7 mouse cellular contexts compared by ENCODE assay signal in the genomic region with DNA sequence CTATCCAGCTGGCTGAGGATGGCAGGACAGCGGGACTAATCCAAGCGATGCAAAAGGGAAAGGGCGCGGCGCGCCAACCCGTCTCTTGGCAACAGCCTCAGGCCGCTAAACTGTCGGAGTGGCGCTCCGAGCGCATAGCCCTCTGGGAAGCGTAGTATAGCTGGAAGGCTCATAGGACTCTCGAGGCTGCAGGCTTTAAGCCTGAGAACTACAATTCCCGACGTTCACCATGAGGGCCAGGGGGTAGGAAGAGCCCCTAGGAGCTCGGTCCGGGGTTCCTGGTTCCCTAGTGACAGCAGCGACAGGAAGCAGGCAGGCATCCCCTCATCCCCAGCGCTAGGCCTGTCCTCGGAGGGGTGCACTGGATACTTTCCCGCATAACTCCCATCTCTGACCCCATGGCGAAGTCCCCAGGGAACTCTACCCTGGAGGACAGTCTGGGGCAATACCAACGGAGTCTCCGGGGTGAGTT. TPM values are rescaled to one million over a fixed set of nuclear protein-coding genes. Genes with fewer than 3 reads are reported as not detected.
DNase-seq lines count a peak whose midpoint lies in the region; ATAC-seq lines count a peak whose summit lies in the region.

A gene (plus strand): TSS at position 70 of the 472 bp plus-strand sequence.

- H3K4me3 ChIP-seq in embryonic facial prominence, embryonic 11.5 days (ENCODE audit: low read depth, low read length): peak within 1 kb of the TSS; percentile 91
- H3K4me3 ChIP-seq in limb, embryonic 11.5 days (ENCODE audit: low read depth, low read length): peak within 1 kb of the TSS; percentile 91
- peak within 1 kb of the TSS; percentile 87 for H3K4me3 ChIP-seq in midbrain, embryonic 14.5 days (replicated peaks; ENCODE audit: low read depth, low read length)

- H3K27me3 ChIP-seq in embryonic facial prominence, embryonic 11.5 days (ENCODE audit: control insufficient read depth, insufficient read depth, low read length): no peaks in the 10 kb centered on the region
- no peaks in the 10 kb centered on the region for H3K27me3 ChIP-seq in limb, embryonic 11.5 days (ENCODE audit: control insufficient read depth, insufficient read depth, low read length)
- H3K27me3 ChIP-seq in midbrain, embryonic 14.5 days (ENCODE audit: control insufficient read depth, insufficient read depth, low read length): no peaks in the 10 kb centered on the region

- H3K9ac ChIP-seq in embryonic facial prominence, embryonic 11.5 days (replicated peaks; ENCODE audit: low read length): peak within 1 kb of the TSS; percentile 96
- H3K9ac ChIP-seq in limb, embryonic 11.5 days (ENCODE audit: low read length): peak within 1 kb of the TSS; percentile 93
- H3K9ac ChIP-seq in midbrain, embryonic 14.5 days (replicated peaks; ENCODE audit: low read length): peak within 1 kb of the TSS; percentile 97

- H3K4me1 ChIP-seq in embryonic facial prominence, embryonic 11.5 days (ENCODE audit: control insufficient read depth, insufficient read depth, low read length): no peaks in the 10 kb centered on the region; the same call in 1 of the 2 replicates
- H3K4me1 ChIP-seq in limb, embryonic 11.5 days (ENCODE audit: control insufficient read depth, insufficient read depth, low read length): peaks cover 4% of the 10 kb centered on the region; the same call in 1 of the 2 replicates
- H3K4me1 ChIP-seq in midbrain, embryonic 14.5 days (ENCODE audit: control insufficient read depth, insufficient read depth, low read length): peaks cover 23% of the 10 kb centered on the region

- H3K9me3 ChIP-seq in embryonic facial prominence, embryonic 11.5 days (replicated peaks; ENCODE audit: control insufficient read depth, low read length): no peaks in the 10 kb centered on the region
- H3K9me3 ChIP-seq in limb, embryonic 11.5 days (ENCODE audit: control insufficient read depth, low read length): no peaks in the 10 kb centered on the region
- H3K9me3 ChIP-seq in midbrain, embryonic 14.5 days (ENCODE audit: control insufficient read depth, low read length): no peaks in the 10 kb centered on the region

- DNase-seq in adrenal gland, postnatal 14 days: peak; percentile 95
- peak; percentile 97 for DNase-seq in embryonic facial prominence, embryonic 11.5 days (ENCODE audit: low spot score)
- peak; percentile 100 for DNase-seq in heart, adult 11 months
- peak; percentile 90 for DNase-seq in kidney, adult 18-20 months
- DNase-seq in limb, embryonic 11.5 days (ENCODE audit: low spot score): peak; percentile 88
- DNase-seq in midbrain, embryonic 14.5 days: peak; percentile 97
- peak; percentile 81 to 87 for DNase-seq in spleen, adult 18-20 months

- no peaks in the 10 kb centered on the region for H3K36me3 ChIP-seq in embryonic facial prominence, embryonic 11.5 days (replicated peaks; ENCODE audit: control insufficient read depth, insufficient read depth, low read depth, low read length)
- no peaks in the 10 kb centered on the region for H3K36me3 ChIP-seq in limb, embryonic 11.5 days (ENCODE audit: control insufficient read depth, insufficient read depth, low read length)
- H3K36me3 ChIP-seq in midbrain, embryonic 14.5 days (ENCODE audit: control insufficient read depth, insufficient read depth, low read length): no peaks in the 10 kb centered on the region

- peak; percentile 96 for ATAC-seq in embryonic facial prominence, embryonic 11.5 days (replicated peaks; ENCODE audit: insufficient number of reproducible peaks, low FRiP score, low TSS enrichment, low read depth)
- ATAC-seq in limb, embryonic 11.5 days (ENCODE audit: insufficient number of reproducible peaks, low FRiP score, low TSS enrichment, low read depth): peak; percentile 94
- peak; percentile 92 for ATAC-seq in midbrain, embryonic 14.5 days (ENCODE audit: low FRiP score, low TSS enrichment)

- peak within 1 kb of the TSS; percentile 62 for H3K4me2 ChIP-seq in embryonic facial prominence, embryonic 11.5 days (ENCODE audit: low read depth, low read length)
- H3K4me2 ChIP-seq in limb, embryonic 11.5 days (ENCODE audit: low read depth, severe bottlenecking): peak within 1 kb of the TSS; percentile 58
- peak within 1 kb of the TSS; percentile 84 for H3K4me2 ChIP-seq in midbrain, embryonic 14.5 days (ENCODE audit: low read length)

- peak within 1 kb of the TSS; percentile 97 for H3K27ac ChIP-seq in embryonic facial prominence, embryonic 11.5 days (replicated peaks; ENCODE audit: low read depth, low read length)
- peak within 1 kb of the TSS; percentile 94 for H3K27ac ChIP-seq in limb, embryonic 11.5 days (replicated peaks; ENCODE audit: low read depth, low read length)
- H3K27ac ChIP-seq in midbrain, embryonic 14.5 days (replicated peaks; ENCODE audit: low read depth, low read length): peak within 1 kb of the TSS; percentile 100

- 0% methylated on average over 25 of the region's 25 CpGs for WGBS in embryonic facial prominence, embryonic 11.5 days
- under 1% methylated on average over 25 of the region's 25 CpGs for WGBS in limb, embryonic 11.5 days
- WGBS in midbrain, embryonic 14.5 days: under 1% methylated on average over 25 of the region's 25 CpGs

RNA-seq across cellular contexts. Expression of the gene that starts here (rescaled TPM):
- total RNA-seq in adrenal gland, postnatal 14 days (2021): 6.9 and 9.3 TPM in 2 replicates
- polyA plus RNA-seq in embryonic facial prominence, embryonic 11.5 days (2014; fragmentation: Nextera tagmentation; extraction: Ambion mirVana): 15.7 and 16.5 TPM in 2 replicates
- 13.1 and 14.6 TPM in 2 replicates for polyA plus RNA-seq in limb, embryonic 11.5 days (2014; fragmentation: Nextera tagmentation; extraction: Ambion mirVana)
- 22.8 and 23.5 TPM in 2 replicates for polyA plus RNA-seq in midbrain, embryonic 14.5 days (2014; fragmentation: Nextera tagmentation; extraction: Ambion mirVana)

Comparison
In these comparisons a context has a peak if more than half of its experiments do, and no peak if none do; other contexts are left out.
1. Peak in every context shown above with its lines: DNase-seq, ATAC-seq, H3K4me3 ChIP-seq and H3K27ac ChIP-seq.